Mouse (Mus musculus) thymus, postnatal 14 days (tissue): ENCODE data around the gene Dctd.
"Not testable (repeated sequence)": the region's sequence is repeated elsewhere in the genome, so short reads cannot be mapped to it uniquely, and the experiment has no call there.

Experiments used
- DNase-seq: peaks from one replicate; pipeline ENCODE4 v3.0.0; 2021

The Dctd gene

DNA sequence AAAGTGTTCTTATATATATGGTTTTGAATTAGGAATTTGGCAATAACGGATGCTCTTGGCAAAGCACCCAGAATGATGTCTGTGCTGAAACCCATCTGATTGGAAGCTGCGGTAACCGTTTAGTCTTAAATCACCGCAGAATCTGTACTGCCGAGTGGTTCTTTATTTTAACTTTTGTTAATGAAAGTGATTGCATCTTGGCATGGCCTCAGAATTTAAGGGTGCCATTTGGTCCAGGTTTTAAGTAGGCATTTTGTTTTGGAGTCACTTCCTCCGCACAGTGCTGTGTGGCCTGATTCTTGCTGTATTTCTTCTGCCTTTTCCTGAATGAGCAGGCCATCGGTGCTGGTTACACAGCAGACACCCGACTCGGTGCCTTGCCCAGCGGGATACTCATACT is 47.6 kb downstream of the Dctd start:
- DNase-seq: no peak

DNA sequence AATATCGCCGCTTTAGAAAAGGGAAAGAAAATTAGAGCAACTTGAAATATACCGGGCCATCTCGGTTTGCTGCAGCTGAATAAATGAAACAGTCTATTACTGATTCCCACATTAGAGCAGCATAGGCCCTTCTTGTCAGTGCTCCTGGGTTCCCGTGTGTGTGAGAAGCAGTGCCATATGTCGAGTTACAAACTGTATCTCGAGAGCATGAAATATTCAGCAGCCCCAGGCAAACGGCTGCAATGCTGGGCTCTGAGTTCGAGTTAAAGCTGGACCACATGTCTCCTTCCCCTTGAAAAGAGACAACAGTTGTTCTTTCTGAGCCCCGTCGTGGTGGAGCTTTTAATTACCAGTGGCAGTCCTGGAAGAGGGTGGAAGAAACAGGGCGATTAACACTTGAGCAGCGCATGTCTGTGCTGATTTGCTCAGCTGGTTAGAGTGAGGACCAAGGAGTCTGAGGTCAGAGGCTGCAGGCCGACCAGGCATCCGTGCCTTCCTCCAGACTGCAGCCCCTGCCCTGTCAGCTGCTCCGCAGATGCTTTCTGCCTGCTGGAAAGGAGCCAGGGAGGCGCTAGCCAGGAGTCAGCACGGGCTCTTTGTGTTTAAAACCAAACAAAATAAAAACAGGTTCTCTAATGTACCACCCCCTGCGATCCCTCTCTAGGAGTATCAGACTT is 53.3 kb downstream of the Dctd start:
- no peak for DNase-seq

DNA sequence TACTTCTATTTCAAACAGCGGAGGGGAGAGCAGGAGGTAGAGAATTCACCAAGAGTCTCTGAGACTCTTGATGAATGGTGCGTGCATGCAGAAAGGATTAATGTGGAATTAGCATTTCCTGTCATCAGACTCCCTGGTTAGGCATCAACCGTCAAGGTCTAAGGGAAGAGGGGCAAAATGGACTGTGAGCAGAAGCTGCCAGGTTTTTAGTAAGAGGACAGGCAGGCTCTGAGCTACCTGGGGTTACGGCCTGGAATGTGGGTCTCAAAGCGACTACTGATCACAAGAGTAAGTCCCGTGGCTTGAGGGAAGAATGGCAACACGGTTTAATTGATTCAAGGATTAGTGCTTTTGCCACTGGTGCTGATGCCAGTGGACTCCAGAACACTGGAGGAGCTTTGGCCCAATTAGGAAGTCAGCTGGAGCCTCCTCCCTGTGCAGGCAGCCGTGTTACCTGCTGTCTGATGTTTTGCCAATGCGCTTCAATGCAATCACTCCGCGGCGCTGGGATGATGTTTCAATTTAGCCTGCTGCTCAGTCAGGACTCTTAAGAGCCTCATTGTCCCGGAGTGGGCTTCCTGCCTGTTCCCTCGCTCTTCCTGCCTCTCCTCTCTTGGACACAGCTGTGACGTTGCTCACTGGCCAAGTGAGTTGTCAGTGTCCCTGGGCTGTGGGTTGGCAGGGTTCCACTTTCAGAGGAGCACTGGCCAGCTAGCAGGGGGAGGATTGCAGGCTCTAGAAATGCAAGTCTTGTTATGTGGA is 54.6 kb downstream of the Dctd start:
- no peak for DNase-seq

- DNase-seq: no peak
These were observed 58.8 kb downstream of the Dctd start for GRCm38 (mm10) chr8:48157718-48158117.

DNA sequence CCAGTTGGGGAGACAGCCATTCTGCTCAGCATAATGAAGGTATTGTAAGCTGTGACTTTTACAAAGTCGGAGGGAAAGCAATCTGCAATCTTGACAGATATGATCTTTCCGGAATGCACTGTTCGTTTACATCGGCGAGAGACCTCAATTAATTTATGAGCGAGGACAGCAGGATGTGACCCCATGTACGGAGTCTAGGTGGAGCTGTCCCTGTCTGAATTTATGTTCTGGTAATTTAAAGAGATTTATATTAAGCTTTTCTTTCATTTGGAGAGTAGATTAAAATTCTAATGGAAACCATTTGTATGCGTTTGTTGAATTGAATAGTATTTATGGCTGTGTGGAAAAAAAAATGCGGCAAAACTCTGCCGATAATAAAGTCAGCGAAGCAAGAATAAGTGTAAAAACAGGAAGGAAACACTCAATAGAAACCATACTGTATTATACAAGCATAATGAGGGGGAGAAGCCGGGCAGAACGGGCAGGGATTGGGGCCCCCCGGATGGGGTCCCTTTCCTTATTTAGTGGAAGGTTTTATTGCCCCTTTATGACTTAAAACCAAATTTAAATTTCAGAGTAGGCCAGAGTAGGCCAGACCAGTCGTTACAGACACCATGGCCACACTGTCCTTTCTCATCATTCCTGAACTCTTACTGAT is 59.8 kb downstream of the Dctd start:
- no peak for DNase-seq

- no peak for DNase-seq
These were observed 78.5 kb downstream of the Dctd start for GRCm38 (mm10) chr8:48177406-48177805.

DNA sequence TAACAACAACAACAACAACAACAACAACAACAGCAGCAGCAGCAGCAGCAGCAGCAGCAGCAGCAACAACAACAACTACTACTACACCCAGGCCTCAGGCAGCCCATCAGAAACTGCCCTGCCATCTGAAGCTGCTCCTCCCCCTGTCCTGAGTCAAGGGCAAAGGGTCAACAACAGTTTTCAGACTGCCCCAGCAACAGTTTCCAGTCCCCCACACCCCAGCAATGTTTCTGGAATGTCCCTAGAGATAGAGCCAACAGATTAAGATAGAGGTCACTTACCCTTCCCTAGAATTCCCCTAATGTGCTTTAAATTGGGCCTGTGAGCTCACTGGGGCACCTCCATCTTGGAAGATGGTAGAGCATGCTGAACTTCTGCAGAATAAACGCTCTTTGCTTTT is 79.0 kb downstream of the Dctd start:
- no peak for DNase-seq

DNA sequence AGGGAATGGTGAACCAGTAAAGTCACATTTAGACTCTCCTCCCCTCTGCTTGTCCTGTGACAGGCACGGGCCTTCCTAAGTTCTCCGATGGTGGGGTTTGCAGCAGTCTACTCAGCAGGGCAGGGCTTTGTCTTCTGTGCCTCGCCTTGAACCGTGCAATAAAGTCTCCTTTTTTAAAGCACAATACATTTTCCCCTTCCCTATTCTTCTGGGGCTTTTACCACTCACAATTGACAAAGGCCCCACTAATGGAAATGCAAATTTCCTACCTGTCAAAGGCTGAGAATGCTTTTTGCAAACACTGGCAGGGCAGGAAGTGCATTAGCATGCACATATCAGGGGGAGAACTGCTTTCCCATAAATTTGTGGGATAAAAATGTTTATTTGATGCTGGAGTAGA is 80.1 kb downstream of the Dctd start:
- DNase-seq: no peak

- not testable (repeated sequence) for DNase-seq
These were observed 81.3 kb downstream of the Dctd start for GRCm38 (mm10) chr8:48180146-48180545.

- DNase-seq: no peak
These were observed 82.1 kb downstream of the Dctd start for GRCm38 (mm10) chr8:48181000-48181399.

DNA sequence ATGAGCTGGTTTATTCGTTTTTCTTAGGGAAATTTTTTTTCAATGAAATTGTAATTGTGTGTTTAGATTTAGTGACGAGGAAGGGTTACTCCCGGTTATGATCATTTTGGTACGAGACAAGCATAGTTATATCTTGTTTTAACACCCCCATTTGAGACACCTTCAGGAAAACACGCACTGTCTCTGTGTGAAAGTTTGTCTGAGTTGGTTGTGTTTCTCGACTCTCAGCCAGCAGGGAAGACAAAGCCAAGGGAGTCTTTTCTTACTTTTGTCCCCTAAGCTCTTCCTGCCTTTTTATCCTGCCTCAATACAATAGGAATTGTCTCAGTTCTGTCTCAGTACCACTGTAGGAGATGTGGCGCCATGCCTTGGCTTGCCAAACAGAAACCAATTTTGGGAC is 84.9 kb downstream of the Dctd start:
- DNase-seq: no peak

GRCm38 (mm10) chr8:48188586-48188985 is 89.7 kb downstream of the Dctd start:
- DNase-seq: no peak

DNA sequence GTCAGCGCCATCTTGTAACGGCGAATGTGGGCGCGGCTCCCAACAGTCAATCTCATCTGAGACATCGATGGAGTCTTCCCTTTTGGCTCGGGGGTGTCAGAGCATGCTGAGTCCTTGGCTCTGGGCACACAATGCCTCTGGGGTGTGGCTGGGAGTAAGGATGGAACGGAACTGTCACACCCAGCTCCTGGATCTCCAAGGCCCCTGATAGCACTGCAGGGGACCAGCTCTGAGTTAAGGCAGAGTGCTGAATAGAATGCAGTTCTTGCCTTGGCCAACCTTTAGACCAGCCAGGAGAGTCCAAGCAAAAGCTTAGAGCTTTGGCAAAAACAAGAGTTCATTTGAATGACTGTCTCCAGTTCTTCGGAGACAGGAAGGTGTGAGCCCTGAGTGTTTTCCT is 97.1 kb downstream of the Dctd start:
- no peak for DNase-seq

DNA sequence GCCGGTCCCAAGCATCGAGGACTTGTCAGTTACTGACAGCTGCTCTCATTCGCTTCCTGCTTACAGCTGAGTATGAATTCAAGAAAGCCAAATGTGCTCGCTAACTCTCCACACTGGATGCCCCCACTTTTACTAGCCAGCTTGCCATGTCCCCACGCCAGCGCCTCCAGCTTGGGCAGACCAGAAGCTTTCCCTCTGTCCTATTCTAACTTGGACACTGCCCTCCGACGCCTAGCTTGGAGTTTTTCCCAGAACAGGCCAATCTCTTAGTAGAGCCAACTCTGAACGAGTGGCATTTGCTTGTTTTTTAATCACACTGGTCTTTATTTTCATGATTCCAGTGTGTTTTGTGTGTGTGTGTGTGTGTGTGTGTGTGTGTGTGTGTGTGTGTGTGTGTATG is 100.3 kb downstream of the Dctd start:
- no peak for DNase-seq

DNA sequence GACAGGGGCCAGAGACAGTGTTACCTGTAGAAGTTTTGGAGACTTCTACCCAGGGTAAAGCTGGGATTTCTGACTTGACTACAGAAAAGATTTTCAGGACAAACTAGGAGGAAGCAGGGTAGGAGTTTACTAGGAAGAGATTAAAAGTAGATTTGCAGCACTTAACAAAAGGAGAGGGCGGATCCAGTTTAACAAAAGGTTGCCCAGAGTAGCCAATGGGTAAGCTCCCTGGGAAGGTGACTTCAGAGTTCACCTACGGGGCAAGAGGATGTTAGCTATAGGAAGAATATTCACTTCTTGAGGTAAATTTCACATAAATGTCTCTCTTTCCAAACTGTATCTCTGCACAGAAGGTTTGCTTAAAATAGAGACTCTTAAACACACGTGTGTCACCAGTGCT is 103.7 kb downstream of the Dctd start:
- DNase-seq: no peak
